Mouse (Mus musculus): ENCODE data around the gene Ube2f. TPM values are rescaled to one million over a fixed set of nuclear protein-coding genes. Genes with fewer than 3 reads are reported as not detected.

The Ube2f gene
- total RNA-seq, 1 experiment from 2014 or later: 35.2 TPM

DNA sequence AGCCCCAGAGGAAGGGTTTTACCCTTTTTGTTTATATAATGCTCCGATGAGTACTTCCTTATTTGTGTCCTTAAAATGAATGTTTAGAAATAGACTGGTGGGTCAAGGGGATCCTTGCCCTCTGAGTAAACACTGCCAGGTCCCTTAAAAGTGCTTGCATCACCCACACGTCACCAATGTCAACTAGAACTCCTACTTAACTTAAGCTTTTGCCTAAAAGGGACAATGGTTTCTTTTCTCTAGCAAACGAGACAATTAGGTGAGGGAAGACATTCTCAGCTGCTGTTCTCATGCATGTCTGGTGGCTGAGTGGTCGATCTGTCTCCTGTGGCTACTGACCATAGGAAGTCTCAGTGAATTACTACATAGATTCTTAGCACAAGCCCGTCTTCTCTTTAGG is 18.2 kb upstream of the Ube2f start:
- ATAC-seq (replicated peaks; ENCODE audit: low read depth, poor library complexity, severe bottlenecking): peak; percentile 7; the same call in 1 of the 2 replicates

DNA sequence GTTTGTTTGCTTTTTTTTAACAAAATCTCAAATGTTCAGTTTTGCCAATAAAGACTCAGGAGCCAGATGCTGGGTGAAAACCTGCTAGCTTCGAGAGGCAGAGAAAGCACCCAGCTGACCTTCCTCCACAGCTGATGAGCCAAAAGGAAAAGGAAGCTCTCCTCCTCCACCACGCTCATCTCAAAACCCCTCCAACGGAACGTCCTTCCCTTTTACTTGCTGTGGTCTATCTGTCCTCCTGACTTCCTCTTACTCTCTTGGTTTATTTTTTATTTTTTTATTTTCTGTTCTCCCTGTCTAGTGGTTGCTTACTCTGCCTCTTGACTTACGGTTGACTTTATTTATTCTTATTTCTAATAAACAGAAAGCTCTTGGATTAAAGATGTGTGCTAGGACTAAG is 14.7 kb upstream of the Ube2f start:
- peak; percentile 78 for ATAC-seq (replicated peaks; ENCODE audit: low read depth, poor library complexity, severe bottlenecking)

DNA sequence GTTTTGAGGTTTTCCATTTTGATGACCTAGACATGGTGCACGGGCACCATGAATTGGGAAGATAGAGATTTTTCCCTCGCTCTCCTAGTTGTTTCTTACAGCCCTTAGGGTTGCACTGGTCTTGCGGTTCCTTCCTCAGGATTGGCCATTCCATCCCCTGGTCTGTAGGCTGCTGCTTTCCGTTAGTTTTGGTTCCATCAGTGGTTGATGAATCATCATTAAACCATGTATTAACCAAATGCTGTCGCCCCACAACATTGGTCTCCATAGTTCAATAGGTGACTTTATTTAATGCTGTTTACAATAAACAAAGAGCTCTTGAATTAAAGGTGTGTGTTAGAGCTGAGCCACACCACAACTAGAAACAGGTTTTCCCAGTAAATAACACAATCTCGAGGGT is 12.4 kb upstream of the Ube2f start:
- no peak for ATAC-seq (replicated peaks; ENCODE audit: low read depth, poor library complexity, severe bottlenecking)

DNA sequence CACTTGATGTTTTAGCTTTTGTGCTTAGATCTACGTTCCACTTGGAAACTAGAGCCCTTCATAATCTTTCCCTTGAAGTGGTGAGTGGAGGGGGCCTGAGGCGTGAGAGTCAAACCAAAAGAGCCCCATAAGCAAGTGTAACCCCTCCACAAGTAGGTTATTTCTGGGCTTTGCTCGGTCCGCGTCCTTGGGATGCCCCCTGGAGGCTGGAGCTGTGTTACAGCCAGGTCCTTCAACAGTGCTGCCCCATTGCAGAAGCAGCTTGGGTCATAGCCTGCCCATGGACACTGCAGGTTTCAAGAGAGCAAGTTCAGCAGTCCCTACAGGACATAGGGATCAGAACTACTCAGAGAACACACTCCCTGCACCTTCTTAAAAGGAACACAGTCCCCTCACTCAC is 11.0 kb upstream of the Ube2f start:
- peak; percentile 89 for ATAC-seq (replicated peaks; ENCODE audit: low read depth, poor library complexity, severe bottlenecking)

DNA sequence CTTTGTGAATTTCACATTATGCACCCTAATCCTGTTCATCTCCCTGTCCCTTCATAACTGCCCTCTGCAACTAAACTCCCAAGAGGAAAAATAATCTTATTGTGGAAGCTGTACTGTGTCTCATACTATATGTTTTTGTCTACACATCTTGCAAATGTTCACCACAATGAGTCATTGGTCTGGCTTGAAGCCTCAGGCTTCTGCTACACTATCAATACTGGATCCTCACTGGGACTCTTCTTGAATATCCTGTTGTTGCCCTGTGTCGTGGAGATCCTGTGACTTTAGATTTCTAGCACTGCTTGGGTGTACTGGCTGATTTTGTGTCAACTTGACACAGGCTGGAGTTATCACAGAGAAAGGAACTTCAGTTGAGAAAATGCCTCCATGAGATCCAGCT is 10.3 kb upstream of the Ube2f start:
- no peak for ATAC-seq (replicated peaks; ENCODE audit: low read depth, poor library complexity, severe bottlenecking)

DNA sequence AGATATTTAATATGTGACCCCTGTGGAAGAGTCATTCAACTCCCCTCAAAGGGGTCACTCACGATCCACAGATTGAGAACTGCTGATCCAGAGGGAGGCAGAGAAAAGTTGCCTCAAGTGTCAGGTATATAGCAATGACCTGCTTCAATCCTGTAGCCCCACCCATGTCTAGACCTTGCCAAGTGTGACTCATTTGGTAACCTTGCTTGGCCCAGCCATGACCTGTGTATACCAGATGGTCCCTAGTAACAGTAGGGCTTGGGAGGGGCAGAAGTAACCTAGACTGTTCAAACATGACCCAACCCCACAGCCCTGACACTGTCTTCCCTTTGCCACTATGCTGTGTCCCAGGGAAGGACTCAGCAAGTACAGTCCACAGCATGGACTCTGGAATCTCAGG is 9.4 kb upstream of the Ube2f start:
- ATAC-seq (replicated peaks; ENCODE audit: low read depth, poor library complexity, severe bottlenecking): no peak

DNA sequence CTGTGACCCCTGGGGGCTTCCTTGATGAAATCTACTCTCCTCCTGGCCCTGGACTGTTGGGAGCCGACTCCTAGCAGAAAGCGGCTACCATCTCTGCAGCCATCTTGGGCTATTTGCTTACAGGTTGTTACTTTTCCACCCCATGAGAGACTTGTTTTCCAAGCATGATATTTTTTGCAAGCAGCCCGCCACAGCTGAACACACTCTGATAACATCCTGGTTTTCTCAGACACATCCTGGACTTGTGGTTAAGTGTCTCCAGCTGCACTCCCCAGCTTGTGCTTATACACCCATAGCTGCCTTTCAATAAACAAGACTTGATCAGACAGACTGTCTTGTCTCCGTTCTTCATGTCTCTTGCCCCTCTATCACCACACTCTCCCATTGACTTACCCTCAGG is 8.9 kb upstream of the Ube2f start:
- no peak for ATAC-seq (replicated peaks; ENCODE audit: low read depth, poor library complexity, severe bottlenecking)

DNA sequence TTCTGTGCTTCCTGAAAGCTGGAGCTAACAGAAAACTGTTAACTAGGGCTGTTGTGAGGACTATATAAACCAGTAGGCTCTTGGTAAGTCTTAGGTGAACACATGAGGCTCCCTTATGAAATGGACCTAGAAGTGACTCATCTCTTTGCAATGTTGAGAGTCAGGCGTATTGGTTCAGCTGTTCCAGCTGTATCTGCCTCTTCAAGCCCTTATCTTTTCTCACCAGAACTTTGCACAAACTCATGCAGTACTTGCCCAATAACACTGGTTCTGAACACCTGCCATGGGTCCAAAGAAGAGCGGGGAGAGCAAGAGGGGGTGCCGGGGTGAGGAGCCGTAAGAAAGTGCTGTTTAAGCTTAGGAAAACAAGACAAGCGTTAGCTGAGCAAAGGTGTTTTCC is 1.9 kb upstream of the Ube2f start:
- ATAC-seq (replicated peaks; ENCODE audit: low read depth, poor library complexity, severe bottlenecking): no peak

DNA sequence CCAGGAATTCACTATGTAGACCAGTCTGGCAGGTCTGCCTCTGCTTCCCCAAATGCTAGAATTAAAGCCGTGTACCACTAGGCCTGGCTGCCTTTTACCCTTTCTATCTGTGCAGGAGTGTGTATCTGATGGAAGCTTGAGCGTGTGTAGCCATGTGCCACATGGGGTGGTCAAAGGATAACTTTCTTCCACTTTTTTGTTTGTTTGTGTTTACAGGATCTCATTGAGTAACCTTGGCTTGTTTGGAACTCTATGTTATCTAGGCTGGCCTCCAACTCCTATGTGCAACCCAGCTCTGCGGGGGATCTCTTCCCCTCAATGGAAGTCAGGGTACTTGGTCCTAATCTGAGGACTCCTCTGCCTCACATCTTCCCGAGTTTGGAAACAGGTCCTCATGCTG is 1.1 kb upstream of the Ube2f start:
- no peak for ATAC-seq (replicated peaks; ENCODE audit: low read depth, poor library complexity, severe bottlenecking)

DNA sequence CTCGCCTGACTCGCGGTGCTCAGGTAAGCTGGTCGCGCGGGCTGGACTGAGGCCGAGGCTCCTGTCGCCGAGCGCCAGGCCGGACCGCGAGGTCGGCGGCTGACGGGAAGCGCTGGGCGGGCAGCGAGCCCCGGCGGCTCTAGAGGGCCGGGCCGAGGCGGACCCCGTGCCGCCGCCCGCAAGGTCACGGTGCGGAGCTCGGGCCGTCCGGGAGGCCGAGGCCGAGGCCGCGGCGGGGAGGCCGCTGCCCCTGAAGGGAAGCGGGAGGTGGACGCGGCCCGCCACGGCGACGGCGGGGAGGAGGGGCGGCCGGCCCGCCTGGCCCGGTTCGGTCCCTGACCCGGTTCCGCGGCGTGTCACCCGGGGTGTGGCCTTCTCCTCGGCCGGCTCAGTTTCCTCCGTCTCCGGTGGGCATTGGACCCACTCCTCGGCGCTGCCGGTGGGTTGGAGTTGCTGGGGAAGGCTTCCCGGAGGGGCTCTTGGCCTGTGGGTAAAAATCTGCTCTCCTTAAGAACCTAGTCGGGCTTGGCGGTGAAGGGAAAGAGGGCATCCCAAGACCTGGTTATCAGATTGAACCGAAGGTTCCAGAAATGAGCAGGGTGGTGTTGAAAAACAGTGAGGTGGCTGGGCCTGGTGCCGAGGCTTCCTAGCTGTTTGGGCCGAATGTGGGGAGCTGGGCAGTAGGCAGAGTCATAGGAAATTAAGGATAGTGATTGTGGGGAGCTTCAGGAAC is 477 bp downstream of the Ube2f start:
- ATAC-seq (replicated peaks; ENCODE audit: low read depth, poor library complexity, severe bottlenecking): no peak

DNA sequence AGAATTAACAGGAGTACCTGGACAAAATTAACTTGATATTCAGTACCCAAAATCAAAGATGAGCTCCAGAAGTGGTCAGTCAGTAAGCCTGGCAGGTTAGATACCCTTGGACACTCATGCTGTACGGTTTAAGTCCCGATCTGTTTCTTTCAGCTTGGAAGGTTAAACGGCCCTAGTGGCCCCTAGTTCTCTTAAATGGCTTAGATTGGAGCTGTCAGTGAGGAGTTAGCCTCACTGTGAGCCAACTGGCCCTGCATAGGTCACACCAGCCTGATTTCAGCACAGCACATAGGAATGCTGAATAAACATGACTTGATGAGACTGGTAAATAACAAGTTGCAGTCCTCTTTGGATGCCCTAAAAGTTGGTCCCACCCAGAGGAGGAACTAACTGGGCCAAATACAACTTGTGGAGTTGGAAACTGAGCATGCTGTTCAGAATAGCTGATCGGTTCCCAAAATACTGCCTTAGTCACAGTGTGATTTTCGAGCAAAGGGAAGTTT is 1.1 kb downstream of the Ube2f start:
- ATAC-seq (replicated peaks; ENCODE audit: low read depth, poor library complexity, severe bottlenecking): 0 out of 2 replicates have a peak, but pooled peaks have one; percentile 3

DNA sequence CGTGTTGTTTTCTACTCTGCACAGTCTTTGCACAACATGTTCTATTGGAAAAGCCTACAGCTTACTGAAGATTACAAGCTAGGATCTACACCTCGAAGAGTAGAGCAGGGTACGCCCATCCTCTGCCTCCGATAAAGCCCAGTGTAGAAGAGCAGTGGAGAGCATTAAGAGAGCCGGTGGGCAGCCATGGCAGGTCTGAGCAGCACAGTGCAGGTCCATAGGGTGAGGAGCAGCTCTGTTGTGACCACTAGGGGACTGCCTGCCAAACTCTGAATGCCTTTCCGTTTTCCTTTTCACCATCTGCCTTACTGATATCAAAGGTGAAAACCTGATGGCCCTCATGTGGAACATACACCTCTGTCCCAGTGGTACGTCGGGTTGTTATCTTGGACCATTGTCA is 1.8 kb downstream of the Ube2f start:
- 0 out of 2 replicates have a peak, but pooled peaks have one; percentile 47 for ATAC-seq (replicated peaks; ENCODE audit: low read depth, poor library complexity, severe bottlenecking)

DNA sequence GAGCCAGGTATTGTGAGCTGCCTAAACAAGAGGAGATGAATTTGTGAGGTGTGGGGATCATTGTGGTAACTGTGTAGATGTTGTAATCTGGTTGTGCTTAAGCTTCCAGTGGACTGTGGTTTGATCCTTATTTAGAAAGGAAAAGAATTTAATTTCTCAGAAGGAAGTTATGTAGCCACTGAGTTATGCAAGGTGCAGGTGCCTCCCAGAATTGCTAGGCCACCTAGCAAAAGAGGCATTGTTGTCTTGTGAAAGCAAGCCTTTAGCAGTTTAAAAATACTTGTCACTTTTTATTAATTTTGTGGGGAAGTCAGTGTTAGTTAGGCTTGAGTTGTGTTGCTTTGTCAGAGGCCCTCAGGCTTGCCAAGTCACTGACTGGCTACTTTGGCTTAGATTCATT is 7.8 kb downstream of the Ube2f start:
- peak; percentile 69 for ATAC-seq (replicated peaks; ENCODE audit: low read depth, poor library complexity, severe bottlenecking)

DNA sequence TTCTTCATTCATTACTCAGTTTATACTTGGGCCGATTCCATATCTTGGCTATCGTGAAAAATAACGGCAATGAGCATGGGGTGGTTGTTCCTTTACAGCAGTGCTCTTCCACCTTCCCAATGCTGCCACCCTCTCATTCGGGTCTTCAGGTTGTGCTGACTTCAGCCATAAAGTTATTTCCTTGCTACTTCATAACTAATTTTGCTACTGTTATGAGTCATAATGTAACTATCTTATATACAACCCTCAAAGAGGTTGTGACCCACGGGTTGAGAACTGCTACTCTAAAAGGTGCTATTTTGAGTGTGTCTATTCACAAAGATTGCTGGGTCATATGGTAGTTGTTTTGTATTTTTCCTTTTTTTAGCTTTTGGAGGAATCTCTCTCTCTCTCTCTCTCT is 9.7 kb downstream of the Ube2f start:
- no peak for ATAC-seq (replicated peaks; ENCODE audit: low read depth, poor library complexity, severe bottlenecking)

DNA sequence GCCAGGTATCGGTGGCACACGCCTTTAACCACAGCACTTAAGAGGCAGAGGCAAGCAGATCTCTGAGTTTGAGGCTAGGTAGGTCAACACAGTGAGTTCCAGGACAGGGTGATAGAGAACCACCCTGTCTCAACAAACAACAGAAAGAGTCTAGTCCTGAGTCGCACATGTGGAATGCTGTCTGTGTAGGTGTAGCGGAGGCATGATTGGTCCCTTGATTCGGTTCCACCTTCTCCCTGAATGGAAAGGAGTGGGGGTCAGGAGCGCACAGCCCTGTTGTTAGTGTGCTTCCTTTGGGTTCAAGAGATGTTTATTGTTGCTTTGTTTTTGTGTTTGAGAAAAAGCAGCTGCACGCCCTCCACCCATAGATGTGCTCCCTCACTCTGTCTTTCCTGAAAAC is 12.4 kb downstream of the Ube2f start:
- ATAC-seq (replicated peaks; ENCODE audit: low read depth, poor library complexity, severe bottlenecking): no peak

DNA sequence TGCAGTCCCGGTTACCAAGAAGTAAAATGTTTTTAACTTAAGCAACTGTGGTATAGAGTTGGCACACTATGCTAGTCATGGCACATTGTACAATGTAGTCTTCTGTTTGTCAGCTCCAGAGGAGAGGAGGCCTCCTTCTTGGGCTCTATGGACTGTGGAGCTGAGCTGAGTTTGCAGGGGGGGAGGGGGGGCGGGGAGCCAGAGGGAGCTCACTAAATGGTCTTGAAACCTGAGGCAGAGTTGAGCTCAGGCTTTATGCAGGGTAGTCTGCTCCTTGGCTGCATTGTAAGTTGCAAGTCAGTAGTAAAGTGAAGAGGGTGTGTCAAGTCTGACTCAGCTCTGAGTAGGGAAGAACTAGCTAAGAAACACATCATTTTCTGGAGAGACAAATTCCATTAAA is 22.2 kb downstream of the Ube2f start:
- ATAC-seq (replicated peaks; ENCODE audit: low read depth, poor library complexity, severe bottlenecking): no peak

DNA sequence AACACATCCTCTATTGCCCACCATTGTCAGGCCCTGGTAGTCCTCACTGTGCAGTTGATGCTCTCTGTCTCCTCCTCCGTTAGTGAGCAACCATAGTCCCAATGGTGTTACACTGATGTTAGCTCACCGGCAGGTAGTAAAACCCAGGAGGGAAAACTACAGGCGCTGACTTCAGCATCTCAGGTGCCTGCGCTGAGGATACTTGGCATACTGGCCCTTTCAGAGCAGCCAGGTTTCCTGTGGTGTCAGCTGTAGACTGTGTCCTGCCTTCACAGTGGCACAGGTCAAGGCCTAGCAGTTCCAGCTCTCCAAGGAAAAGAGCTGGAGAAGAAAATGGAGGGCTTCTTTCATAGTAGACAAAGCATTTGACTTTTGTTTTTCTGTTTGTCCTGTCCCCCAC is 26.5 kb downstream of the Ube2f start:
- ATAC-seq (replicated peaks; ENCODE audit: low read depth, poor library complexity, severe bottlenecking): no peak

DNA sequence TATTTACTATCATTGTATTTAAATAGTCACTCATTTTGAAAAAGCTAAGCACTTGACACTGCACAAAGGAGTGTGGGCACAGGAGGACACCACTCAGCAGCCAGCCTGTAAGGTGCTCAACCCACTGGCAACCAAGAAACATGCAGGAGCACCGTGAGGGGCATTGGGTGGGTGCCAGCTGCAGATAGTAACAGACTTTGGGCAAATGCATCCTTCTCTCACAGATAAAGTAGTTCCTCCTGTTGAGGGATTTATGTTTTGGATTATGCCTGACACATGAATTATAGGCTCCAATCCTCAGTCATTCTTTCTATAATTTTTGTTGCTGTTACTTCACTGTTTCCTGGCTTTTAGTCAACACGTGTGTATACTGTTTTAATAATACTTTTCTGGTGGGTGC is 27.4 kb downstream of the Ube2f start:
- no peak for ATAC-seq (replicated peaks; ENCODE audit: low read depth, poor library complexity, severe bottlenecking)

DNA sequence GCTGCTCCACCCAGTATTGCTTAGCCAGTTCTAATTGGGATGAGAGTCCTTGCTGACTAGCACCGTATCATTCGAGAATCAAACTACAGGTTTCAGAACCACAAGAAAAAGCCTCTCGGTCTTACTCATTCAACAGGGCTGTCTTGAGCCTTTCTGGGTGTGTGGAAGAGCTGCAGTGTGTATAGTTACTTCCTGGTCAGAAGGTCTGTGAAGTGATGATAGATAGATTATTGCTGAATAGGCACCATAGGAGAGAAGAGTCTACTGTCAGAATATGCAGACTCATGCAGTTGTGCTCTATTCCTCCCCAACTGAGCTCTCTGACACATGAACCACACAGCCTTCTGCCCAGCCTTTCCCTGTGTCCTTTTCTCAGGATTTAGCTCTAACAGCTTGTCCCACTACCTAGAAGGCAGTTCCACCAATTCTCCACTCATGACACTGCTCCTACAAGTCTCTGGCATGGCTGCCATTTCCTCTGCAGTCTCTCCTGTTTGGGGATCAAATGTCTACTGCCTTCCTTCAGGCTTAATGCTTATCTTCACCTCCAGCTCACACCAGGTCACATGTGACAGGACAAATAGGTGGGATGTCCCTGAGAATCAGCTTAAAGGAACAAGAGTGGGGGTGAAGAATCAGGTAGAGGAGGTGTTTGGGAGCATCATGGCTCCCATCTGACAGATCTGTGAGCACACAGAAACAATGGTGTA is 28.5 kb downstream of the Ube2f start:
- ATAC-seq (replicated peaks; ENCODE audit: low read depth, poor library complexity, severe bottlenecking): no peak

DNA sequence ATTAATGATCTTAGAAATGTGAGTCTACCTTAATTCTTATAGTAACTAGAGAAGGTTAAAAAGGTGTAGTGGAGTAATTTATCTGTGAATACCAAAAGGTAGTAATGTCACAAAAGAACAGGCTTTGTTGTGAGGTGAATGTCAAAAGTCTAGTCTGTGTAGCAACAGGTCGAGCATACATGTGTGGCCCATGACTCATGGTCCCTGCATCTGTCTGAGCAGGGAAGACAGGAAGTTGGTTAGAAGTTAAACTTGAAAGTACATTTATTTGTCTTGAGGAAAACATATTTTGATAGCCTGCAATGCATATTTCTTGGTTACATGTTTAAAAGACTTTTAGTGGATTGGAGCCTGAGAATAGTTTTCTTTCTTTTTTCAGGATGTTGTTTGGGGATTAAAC is 29.0 kb downstream of the Ube2f start:
- no peak for ATAC-seq (replicated peaks; ENCODE audit: low read depth, poor library complexity, severe bottlenecking)

DNA sequence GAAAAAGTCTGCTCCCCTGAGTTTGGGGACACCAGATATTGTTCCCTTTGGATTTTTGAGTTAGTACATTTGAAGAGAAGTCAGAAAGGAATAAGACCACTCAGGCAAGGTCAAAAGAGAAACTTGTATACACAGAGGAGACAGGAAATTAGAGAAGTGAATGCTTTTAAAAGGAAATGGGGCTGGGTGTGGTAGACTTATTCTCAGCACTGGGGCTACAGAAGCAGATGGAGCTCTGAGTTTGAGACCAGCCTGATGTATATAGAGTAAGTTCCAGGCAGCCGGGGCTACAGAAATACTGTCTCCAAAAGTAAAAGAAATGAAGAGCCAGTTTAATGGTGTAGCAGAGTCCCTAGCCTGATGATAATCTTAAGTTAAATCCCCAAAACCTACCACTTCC is 32.5 kb downstream of the Ube2f start:
- no peak for ATAC-seq (replicated peaks; ENCODE audit: low read depth, poor library complexity, severe bottlenecking)

DNA sequence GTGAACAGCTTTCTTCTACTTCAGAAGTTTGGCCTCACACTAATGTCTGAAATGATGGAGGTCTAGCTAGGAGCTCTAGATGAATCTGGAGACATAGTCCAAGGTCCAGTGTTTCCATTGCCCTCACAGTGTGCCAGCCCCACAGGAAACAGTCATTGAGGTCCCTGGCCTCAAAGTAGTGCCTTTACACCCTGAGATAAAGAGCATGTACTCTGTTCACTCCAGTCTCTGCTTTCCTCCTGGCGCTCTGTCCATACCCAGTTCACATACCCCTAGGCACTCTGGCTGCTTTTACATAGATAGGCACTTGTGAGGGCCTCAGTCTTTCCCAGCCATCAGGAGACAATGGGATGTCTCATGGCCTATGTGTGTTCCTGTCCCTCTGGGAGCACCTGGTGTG is 39.3 kb downstream of the Ube2f start:
- no peak for ATAC-seq (replicated peaks; ENCODE audit: low read depth, poor library complexity, severe bottlenecking)
